Mouse (Mus musculus) c-Kit-negative CD71-positive TER-119-positive erythroid progenitor cells, embryonic 14.5 days (primary cell): Measurements from ENCODE around the gene Olfr1102.

Source experiments
- DNase-seq: peaks from one replicate; pipeline ENCODE4 v3.0.0-alpha.2; 2013; ENCODE audit warnings: low read depth, low spot score

Gene Olfr1102

DNA sequence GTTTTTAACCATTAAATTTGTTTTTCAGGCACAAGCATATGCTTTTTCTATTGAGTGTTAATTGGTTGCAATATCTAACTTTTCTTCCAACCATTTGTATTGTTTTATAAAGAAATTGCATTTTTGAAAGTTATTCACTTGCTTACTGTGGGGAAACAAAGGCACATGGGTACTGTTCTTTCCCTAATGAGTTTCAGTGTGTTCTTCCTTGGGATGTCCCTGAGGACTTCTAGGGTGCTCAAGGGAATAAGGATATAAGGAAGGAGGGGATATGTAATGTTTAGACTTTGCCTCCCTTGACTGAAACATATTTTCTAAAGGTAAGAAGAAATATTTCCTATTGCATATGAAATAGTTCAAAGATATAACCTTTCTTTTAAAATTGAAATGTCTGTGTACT is at the start of gene Olfr1102:
Gene Olfr1102 (plus strand): TSS at position 301 of the 400 bp plus-strand sequence.
- DNase-seq, result no peak

DNA sequence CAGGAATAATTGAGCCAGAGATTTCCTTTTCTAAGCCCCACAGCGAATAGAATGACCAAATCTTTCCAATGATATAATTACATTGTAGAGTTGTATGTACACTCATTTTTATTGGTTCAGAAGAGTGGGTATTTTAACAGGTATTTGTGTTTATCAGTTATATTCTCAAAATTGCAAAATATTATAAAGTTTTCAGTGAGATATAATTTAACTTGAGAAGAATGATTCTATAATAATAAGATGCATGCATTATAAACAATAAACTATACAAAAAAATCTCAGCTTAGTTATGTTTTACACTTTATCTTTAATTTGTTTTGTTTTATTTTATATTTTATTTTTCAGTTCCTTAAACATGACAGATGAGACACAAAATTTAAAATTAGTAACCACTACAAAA is 37.6 kb upstream of the Olfr1102 start, which contains the start of gene Olfr1099:
Gene Olfr1099 (minus strand): TSS at position 101 of the 400 bp plus-strand sequence.
- no peak for DNase-seq

DNA sequence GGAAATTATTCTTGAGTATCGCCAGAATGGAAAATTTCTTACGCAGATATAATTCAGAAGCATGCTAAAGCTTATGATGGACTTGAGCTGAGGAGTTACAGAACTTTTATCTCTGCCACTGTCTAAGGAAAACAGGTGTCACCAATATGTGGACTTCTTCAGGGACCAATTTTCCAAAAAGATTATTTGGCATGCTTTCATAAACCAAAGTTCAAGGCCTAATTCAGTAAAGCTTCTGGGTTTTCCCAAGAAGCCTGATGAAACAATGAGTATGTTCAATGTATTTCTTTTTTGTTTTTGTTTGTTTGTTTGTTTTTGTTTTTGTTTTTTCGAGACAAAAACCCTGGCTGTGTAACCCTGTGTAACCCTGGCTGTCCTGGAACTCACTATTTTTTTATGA is 18.3 kb upstream of the Olfr1102 start, which contains the start of gene Olfr1100:
Gene Olfr1100 (minus strand): TSS at position 101 of the 400 bp plus-strand sequence.
- DNase-seq, result no peak

DNA sequence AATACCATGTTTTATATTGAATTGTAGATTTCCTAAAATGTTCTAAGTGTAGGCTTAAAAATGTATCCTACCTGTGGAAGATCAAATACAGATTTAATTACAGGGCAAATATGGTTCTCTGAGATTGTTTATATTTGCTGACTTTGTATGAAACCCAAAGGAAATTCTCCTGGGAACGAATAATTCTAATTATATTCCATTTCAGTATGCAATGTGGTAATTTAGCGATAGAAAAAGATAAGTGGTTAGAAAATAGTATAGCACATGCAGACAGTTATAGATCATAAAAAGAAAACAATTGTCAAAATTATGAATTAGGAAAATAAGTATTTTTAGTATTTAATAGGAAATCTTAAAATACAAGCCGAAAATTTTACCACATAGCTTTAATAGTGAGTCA is 7.1 kb upstream of the Olfr1102 start, which contains the start of gene Olfr1101:
Gene Olfr1101 (minus strand): TSS at position 101 of the 400 bp plus-strand sequence.
- no peak for DNase-seq

DNA sequence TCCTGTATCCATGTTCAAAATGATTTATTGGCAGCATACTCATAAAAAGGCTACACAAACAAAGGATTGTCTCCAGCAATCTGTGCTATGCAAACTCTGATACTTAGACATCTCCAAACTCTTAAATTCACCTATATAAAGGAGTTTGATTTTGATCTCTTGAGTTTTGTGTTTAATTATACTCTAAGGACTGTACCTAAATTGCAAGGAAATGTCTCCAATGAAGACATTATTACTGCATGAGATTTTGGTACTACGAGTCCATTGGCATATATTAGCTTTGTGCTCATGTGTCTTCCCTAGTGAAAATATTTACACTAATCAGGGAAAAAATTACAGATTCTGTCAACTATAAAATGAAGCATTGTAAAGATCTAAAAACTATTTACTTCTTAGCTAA is 28.8 kb downstream of the Olfr1102 start, which contains the start of gene Olfr1104:
Gene Olfr1104 (minus strand): TSS at position 101 of the 400 bp plus-strand sequence.
- DNase-seq, result no peak

DNA sequence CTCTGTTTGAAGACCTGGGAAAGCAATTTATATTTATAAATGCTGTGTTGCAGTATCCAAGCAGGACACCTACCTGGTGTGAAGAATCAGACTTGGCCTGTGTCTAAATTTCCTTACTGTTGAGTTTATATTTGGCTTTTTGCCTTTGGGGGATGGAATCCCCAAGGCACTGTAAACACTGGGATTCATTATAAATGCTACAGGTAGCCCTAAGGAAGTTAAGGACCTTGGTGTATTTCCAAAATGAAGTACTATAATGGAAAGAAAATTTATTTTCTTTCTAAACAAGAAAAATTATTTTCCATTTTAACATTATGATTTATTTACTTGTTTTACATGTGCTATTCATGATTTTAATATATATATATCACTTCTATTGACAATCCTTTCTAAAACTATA is 38.2 kb downstream of the Olfr1102 start, which contains the start of gene Olfr1105:
Gene Olfr1105 (minus strand): TSS at position 101 of the 400 bp plus-strand sequence.
- no peak for DNase-seq

DNA sequence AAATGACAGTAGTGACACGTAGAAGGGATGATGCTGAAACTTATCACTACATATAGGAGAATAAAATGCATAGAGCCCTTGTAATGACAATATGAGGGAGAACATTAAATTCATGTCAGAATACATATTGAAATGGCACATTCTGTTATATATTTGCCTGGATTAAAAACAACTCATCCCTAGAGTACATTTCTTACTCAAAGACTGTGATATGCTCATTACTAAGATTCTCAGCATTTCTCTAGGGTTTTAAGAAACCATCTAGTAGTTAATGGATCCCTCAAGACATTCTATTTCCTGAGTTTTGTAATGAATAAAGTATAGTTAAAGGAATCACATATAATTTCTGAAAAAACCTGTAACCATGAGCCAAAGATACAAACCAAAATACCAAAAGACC is 54.0 kb downstream of the Olfr1102 start, which contains the start of gene Olfr1106:
Gene Olfr1106 (minus strand): TSS at position 101 of the 400 bp plus-strand sequence.
- no peak for DNase-seq
